Comparison of ENCODE assay signal across 8 mouse cellular contexts in the genomic region with DNA sequence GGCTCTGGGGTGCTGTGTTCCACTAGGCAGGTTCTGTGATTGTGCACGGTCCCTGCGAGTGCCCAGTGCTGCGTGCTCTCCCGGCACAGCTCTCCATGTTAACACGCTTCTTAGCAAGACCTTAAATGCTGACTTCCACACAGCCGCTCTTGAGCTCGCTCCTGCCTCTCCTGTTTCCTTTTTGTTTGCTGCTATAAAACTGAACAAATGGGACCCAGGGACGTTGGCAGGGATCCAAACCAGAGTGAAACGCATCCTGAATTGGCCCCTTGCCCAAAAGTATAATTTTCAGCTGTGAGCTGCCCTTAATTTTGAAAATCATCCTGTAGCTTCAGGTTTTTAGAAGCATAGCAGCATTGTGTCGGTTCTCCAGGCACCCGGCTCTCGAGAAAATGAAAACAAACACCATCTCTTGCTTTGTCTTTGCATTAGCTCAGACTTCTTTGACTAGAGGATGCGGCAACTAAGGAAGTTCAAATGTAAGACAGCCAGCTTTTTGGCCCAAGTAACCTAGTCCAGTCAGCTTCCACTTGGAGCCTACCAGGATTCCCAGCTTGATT.
A peak's percentile ranks its signal among the peaks of the same experiment; 100 is the strongest.
DNase-seq lines count a peak whose midpoint lies in the region; ATAC-seq lines count a peak whose summit lies in the region.

No protein-coding gene starts in this region.

- no peak overlapping the region for H3K4me2 ChIP-seq in liver, embryonic 11.5 days
- peak overlapping the region; percentile 65 for H3K4me2 ChIP-seq in hindbrain, embryonic 16.5 days (ENCODE audit: low read length)

- peak; percentile 23 for DNase-seq in liver
- DNase-seq in liver, embryonic 11.5 days (ENCODE audit: low spot score): no peak
- DNase-seq in cerebellum, adult 8-10 months: peak; percentile 33
- DNase-seq in frontal cortex, postnatal 14 days (ENCODE audit: low spot score in 2 of 2): peak; percentile 39 to 47
- DNase-seq in left cerebral cortex, adult 18-20 months (ENCODE audit: low spot score in 2 of 2): peak; percentile 50 to 67
- peak; percentile 11 for DNase-seq in retina, postnatal 7 days (ENCODE audit: low read depth, low spot score)

- H3K9me3 ChIP-seq in liver, embryonic 11.5 days (ENCODE audit: control insufficient read depth, low read length): no peaks in the 10 kb centered on the region
- H3K9me3 ChIP-seq in hindbrain, embryonic 16.5 days (ENCODE audit: control insufficient read depth, low read length): no peaks in the 10 kb centered on the region

- H3K9ac ChIP-seq in liver, embryonic 11.5 days (ENCODE audit: low read depth, low read length): no peak overlapping the region
- peak overlapping the region; percentile 62 for H3K9ac ChIP-seq in hindbrain, embryonic 16.5 days (ENCODE audit: low read depth, low read length)

- H3K36me3 ChIP-seq in liver, embryonic 11.5 days (ENCODE audit: control insufficient read depth, insufficient read depth, low read length): no peaks in the 10 kb centered on the region
- H3K36me3 ChIP-seq in hindbrain, embryonic 16.5 days (ENCODE audit: control insufficient read depth, insufficient read depth, low read length): no peaks in the 10 kb centered on the region

- 73% methylated on average over 13 of the region's 13 CpGs for WGBS in liver, embryonic 11.5 days
- 24% methylated on average over 13 of the region's 13 CpGs for WGBS in hindbrain, embryonic 16.5 days

- ATAC-seq in liver, embryonic 11.5 days (replicated peaks; ENCODE audit: low FRiP score): no peak
- ATAC-seq in hindbrain, embryonic 16.5 days: peak; percentile 87
- no peak for ATAC-seq in CD4-positive, CD25-positive, alpha-beta regulatory T cell, adult 4 months

- H3K27me3 ChIP-seq in liver, embryonic 11.5 days (replicated peaks; ENCODE audit: control insufficient read depth, insufficient read depth, low read length): no peaks in the 10 kb centered on the region
- H3K27me3 ChIP-seq in hindbrain, embryonic 16.5 days (replicated peaks; ENCODE audit: control insufficient read depth, insufficient read depth, low read length): no peaks in the 10 kb centered on the region

- no peak overlapping the region for H3K27ac ChIP-seq in liver, embryonic 11.5 days (ENCODE audit: low read depth, low read length)
- H3K27ac ChIP-seq in hindbrain, embryonic 16.5 days (ENCODE audit: low read depth, low read length): peak overlapping the region; percentile 87

- no peaks in the 10 kb centered on the region for H3K4me1 ChIP-seq in liver, embryonic 11.5 days (replicated peaks; ENCODE audit: control insufficient read depth, insufficient read depth, low read length)
- H3K4me1 ChIP-seq in hindbrain, embryonic 16.5 days (ENCODE audit: control insufficient read depth, insufficient read depth, low read depth, low read length): peaks cover 2% of the 10 kb centered on the region; the same call in 1 of the 2 replicates

- no peak overlapping the region for H3K4me3 ChIP-seq in liver, embryonic 11.5 days (ENCODE audit: low read depth, low read length)
- peak overlapping the region; percentile 33 for H3K4me3 ChIP-seq in hindbrain, embryonic 16.5 days (ENCODE audit: low read length)
